Mouse (Mus musculus) CH12.LX (cell line): Measurements from ENCODE around the gene Tnp2. TPM values are rescaled to one million over a fixed set of nuclear protein-coding genes. Genes with fewer than 3 reads are reported as not detected.

ENCODE experiments used
- DNase-seq: peaks from one replicate; pipeline ENCODE4 v3.0.0-alpha.2; 2013; ENCODE audit errors: extremely low read depth
- H3K27ac ChIP-seq: 2 replicates; pipeline ENCODE4 v1.5.1; 2012; ENCODE audit warnings: low read depth, mild to moderate bottlenecking, control low read depth, moderate library complexity; ENCODE audit not compliant: insufficient read depth
- H3K27me3 ChIP-seq: replicated peaks from 2 replicates; pipeline ENCODE3; 2012; ENCODE audit warnings: inconsistent platforms
- H3K36me3 ChIP-seq, 2 experiments: replicated peaks in 1 of 2; 2 replicates each; pipeline versions ENCODE3 to v1.6.1; 2012; ENCODE audit warnings: inconsistent platforms in 1 of 2, low read length in 1 of 2, mild to moderate bottlenecking in 1 of 2, mixed read lengths in 1 of 2, moderate library complexity in 1 of 2; ENCODE audit not compliant: control insufficient read depth in 1 of 2, insufficient read depth in 1 of 2
- H3K4me1 ChIP-seq, 2 experiments: 2 replicates each; pipeline ENCODE4 v1.6.1; 2012; ENCODE audit warnings: inconsistent platforms in 1 of 2, moderate library complexity in 1 of 2; ENCODE audit not compliant: insufficient read depth in 2 of 2, control insufficient read depth in 1 of 2
- H3K4me2 ChIP-seq: 2 replicates; pipeline ENCODE4 v1.6.1; 2012; ENCODE audit warnings: low read depth, mild to moderate bottlenecking, control low read depth; ENCODE audit not compliant: poor library complexity, insufficient read depth, severe bottlenecking
- H3K4me3 ChIP-seq, 3 experiments: fragments of 150-350 bp in 1 of 3; sonication (generic) in 1 of 3; replicated peaks in 1 of 3; 2 replicates each; pipeline versions ENCODE3 to v1.5.1; 2011 to 2012; ENCODE audit warnings: low read depth in 2 of 3, low read length in 2 of 3, mild to moderate bottlenecking in 2 of 3, moderate library complexity in 2 of 3, control low read depth in 1 of 3, improper control_type of control experiment in 1 of 3, inconsistent platforms in 1 of 3, mixed read lengths in 1 of 3; ENCODE audit not compliant: poor library complexity in 1 of 3
- H3K79me2 ChIP-seq: replicated peaks from 2 replicates; pipeline ENCODE4 v1.6.1; 2012; ENCODE audit warnings: mild to moderate bottlenecking, moderate library complexity; ENCODE audit not compliant: control insufficient read depth, poor library complexity, insufficient read depth, severe bottlenecking; ENCODE audit errors: extremely low read depth
- H3K9ac ChIP-seq: 2 replicates; pipeline ENCODE4 v1.6.1; 2012; ENCODE audit warnings: low read depth, mild to moderate bottlenecking, control low read depth, moderate library complexity; ENCODE audit not compliant: insufficient read depth
- H3K9me3 ChIP-seq: replicated peaks from 2 replicates; pipeline ENCODE3; 2012; ENCODE audit warnings: low read length, inconsistent platforms, mixed read lengths
- BHLHE40 ChIP-seq: IDR thresholded peaks from 2 replicates; pipeline ENCODE4 v1.6.1; 2011; ENCODE audit warnings: mild to moderate bottlenecking, low read depth, low read length, improper control_type of control experiment
- CHD1 ChIP-seq: IDR thresholded peaks from 2 replicates; pipeline ENCODE4 v1.6.1; 2012; ENCODE audit warnings: low read depth, low read length, improper control_type of control experiment, inconsistent platforms
- ELF1 ChIP-seq: IDR thresholded peaks from 2 replicates; pipeline ENCODE4 v1.6.1; 2014; ENCODE audit warnings: low read depth, mild to moderate bottlenecking, inconsistent platforms, low read length, improper control_type of control experiment
- ETS1 ChIP-seq: conservative IDR thresholded peaks from 2 replicates; pipeline ENCODE4 v1.6.1; 2012; ENCODE audit warnings: low read depth, mild to moderate bottlenecking, inconsistent platforms, low read length, improper control_type of control experiment, moderate library complexity
- HCFC1 ChIP-seq: IDR thresholded peaks from 2 replicates; pipeline ENCODE4 v1.6.1; 2012; ENCODE audit warnings: low read depth, mild to moderate bottlenecking, inconsistent platforms, low read length, improper control_type of control experiment
- IRF4 ChIP-seq: IDR thresholded peaks from 2 replicates; pipeline ENCODE4 v1.6.1; 2014; ENCODE audit warnings: low read depth, mild to moderate bottlenecking, inconsistent platforms, low read length, improper control_type of control experiment
- JUND ChIP-seq: conservative IDR thresholded peaks from 2 replicates; pipeline ENCODE4 v1.6.1; 2011; ENCODE audit warnings: low read depth, low read length, improper control_type of control experiment
- KAT2A ChIP-seq: IDR thresholded peaks from 2 replicates; pipeline ENCODE4 v1.6.1; 2012; ENCODE audit warnings: low read length, improper control_type of control experiment, inconsistent platforms; ENCODE audit not compliant: insufficient replicate concordance
- MAFK ChIP-seq: IDR thresholded peaks from 2 replicates; pipeline ENCODE4 v1.6.1; 2011; ENCODE audit warnings: low read length, improper control_type of control experiment; ENCODE audit not compliant: insufficient replicate concordance
- MAX ChIP-seq: IDR thresholded peaks from 2 replicates; pipeline ENCODE4 v1.6.1; 2011; ENCODE audit warnings: low read length, improper control_type of control experiment
- MAZ ChIP-seq: IDR thresholded peaks from 2 replicates; pipeline ENCODE4 v1.6.1; 2012; ENCODE audit warnings: low read depth, mild to moderate bottlenecking, inconsistent platforms, low read length, improper control_type of control experiment, moderate library complexity
- MEF2A ChIP-seq: IDR thresholded peaks from 2 replicates; pipeline ENCODE4 v1.6.1; 2014; ENCODE audit warnings: low read depth, mild to moderate bottlenecking, inconsistent platforms, low read length, improper control_type of control experiment, borderline replicate concordance
- MXI1 ChIP-seq: IDR thresholded peaks from 2 replicates; pipeline ENCODE4 v1.6.1; 2011; ENCODE audit warnings: mild to moderate bottlenecking, low read depth, low read length, improper control_type of control experiment
- NELFE ChIP-seq: IDR thresholded peaks from 2 replicates; pipeline ENCODE4 v1.6.1; 2011; ENCODE audit warnings: low read depth, low read length, improper control_type of control experiment
- PAX5 ChIP-seq: IDR thresholded peaks from 2 replicates; pipeline ENCODE4 v1.6.1; 2012; ENCODE audit warnings: low read length, inconsistent platforms, mixed read lengths
- POLR2AphosphoS2 ChIP-seq: IDR thresholded peaks from 2 replicates; pipeline ENCODE4 v1.6.1; 2011; ENCODE audit warnings: low read depth, low read length, improper control_type of control experiment
- RCOR1 ChIP-seq: conservative IDR thresholded peaks from 2 replicates; pipeline ENCODE4 v1.6.1; 2012; ENCODE audit warnings: low read depth, mild to moderate bottlenecking, inconsistent platforms, low read length, improper control_type of control experiment
- SIN3A ChIP-seq: IDR thresholded peaks from 2 replicates; pipeline ENCODE4 v1.6.1; 2012; ENCODE audit warnings: low read length, improper control_type of control experiment, inconsistent platforms
- TCF12 ChIP-seq: IDR thresholded peaks from 2 replicates; pipeline ENCODE4 v1.6.1; 2014; ENCODE audit warnings: low read depth, mild to moderate bottlenecking, inconsistent platforms, low read length, improper control_type of control experiment
- UBTF ChIP-seq: IDR thresholded peaks from 2 replicates; pipeline ENCODE4 v1.6.1; 2012; ENCODE audit warnings: low read depth, mild to moderate bottlenecking, inconsistent platforms, low read length, improper control_type of control experiment, moderate library complexity
- USF1 ChIP-seq: IDR thresholded peaks from 2 replicates; pipeline ENCODE4 v1.6.1; 2014; ENCODE audit warnings: low read depth, mild to moderate bottlenecking, inconsistent platforms, low read length, improper control_type of control experiment
- USF2 ChIP-seq: conservative IDR thresholded peaks from 2 replicates; pipeline ENCODE4 v1.6.1; 2011; ENCODE audit warnings: low read depth, low read length, improper control_type of control experiment
- ZMIZ1 ChIP-seq: IDR thresholded peaks from 2 replicates; pipeline ENCODE4 v1.6.1; 2012; ENCODE audit warnings: low read depth, mild to moderate bottlenecking, inconsistent platforms, low read length, improper control_type of control experiment
- ZNF384 ChIP-seq: IDR thresholded peaks from 2 replicates; pipeline ENCODE4 v1.6.1; 2012; ENCODE audit warnings: low read depth, low read length, improper control_type of control experiment, inconsistent platforms
- dilution Hi-C: fragments of 300-500 bp; cut with MboI; formaldehyde crosslinking; loops from 2 replicates; pipeline ENCODE4 v1.14.3; 2020; ENCODE audit warnings: low sequenced_read_pairs; ENCODE audit not compliant: extremely low pct_unique_long_range_greater_than_20kb, extremely low pct_ligation_motif_present
- in situ Hi-C: fragments of 300-500 bp; cut with MboI; formaldehyde crosslinking; loops from 3 replicates; pipeline ENCODE4 v1.14.3; 2019; ENCODE audit warnings: low sequenced_read_pairs, low pct_ligation_motif_present, low pct_unique_long_range_greater_than_20kb, mixed read lengths
- polyA plus RNA-seq: library from polyadenylated mRNA; unstranded; fragments of >175 nt; gene quantifications from 2 replicates; pipeline ENCODE4 v1.2.1, GENCODE M21; 2012; ENCODE audit warnings: low read depth; ENCODE audit not compliant: insufficient read length
- total RNA-seq, 2 experiments: library from RNA; depleted of rRNA; stranded (reverse); fragments of 300-350 nt in 1 of 2; fragments of >200 nt in 1 of 2; gene quantifications; 2 replicates each; pipeline ENCODE4 v1.2.3; 2012 to 2014

The Tnp2 gene
- total and polyA plus RNA-seq, 3 experiments, result 0.25 to 0.43 TPM; not detected in 1

DNA sequence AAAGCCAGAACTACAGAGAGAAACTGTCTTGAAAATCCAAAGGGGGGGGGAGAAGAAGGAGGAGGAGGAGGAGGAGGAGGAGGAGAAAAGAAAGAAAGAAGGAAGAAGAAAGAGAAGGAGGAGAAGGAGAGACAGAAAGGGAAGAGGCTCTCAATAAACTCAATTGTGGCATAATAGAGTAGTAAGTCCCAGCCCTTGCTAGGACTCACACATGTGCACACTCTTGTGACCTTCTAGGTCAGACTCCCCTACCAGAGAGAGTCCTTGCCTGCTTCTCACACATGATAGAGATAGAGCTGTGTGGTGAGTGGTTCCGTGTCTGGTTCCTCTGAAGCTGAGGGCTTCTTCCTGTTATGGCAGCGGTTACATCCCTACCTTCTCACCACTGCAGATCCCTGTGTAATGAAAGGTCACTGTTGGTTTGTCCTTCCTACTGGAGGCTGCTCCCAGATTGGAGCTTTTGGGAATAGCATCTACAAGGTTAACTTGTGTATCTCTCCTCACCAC is 24.5 kb upstream of the Tnp2 start, which contains the start of gene Gm11172:
TSS of gene Gm11172 (plus strand) at position 51 of the 507 bp plus-strand sequence.
- Histone ChIP-seq H3K9ac (no peak within 1 kb of the TSS), H3K9me3 (no peaks in the 10 kb centered on the region), H3K27me3 (peaks cover 30% of the 10 kb centered on the region)
- in situ Hi-C loops (no loop called here), dilution Hi-C loops (no loop called here)
- TF ChIP-seq PAX5 (no peak), ELF1 (no peak), BHLHE40 (no peak), MEF2A (no peak), SIN3A (no peak), RCOR1 (no peak), HCFC1 (no peak), MAFK (no peak), ZNF384 (no peak), TCF12 (no peak), IRF4 (no peak), POLR2AphosphoS2 (no peak), USF2 (no peak), UBTF (no peak), MAZ (no peak), ZMIZ1 (no peak), CHD1 (no peak), JUND (no peak)
- TF ChIP-seq, all 38 proteins: peak for 0
- H3K4me1 ChIP-seq, result peaks cover 15 to 30% of the 10 kb centered on the region in 2 experiments
- H3K79me2 ChIP-seq, result no peaks in the 10 kb centered on the region
- DNase-seq, result no peak
- no peaks in the 10 kb centered on the region for H3K36me3 ChIP-seq
- H3K4me3 ChIP-seq, result no peak within 1 kb of the TSS
- H3K27ac ChIP-seq, result no peak within 1 kb of the TSS
- no peak within 1 kb of the TSS for H3K4me2 ChIP-seq

DNA sequence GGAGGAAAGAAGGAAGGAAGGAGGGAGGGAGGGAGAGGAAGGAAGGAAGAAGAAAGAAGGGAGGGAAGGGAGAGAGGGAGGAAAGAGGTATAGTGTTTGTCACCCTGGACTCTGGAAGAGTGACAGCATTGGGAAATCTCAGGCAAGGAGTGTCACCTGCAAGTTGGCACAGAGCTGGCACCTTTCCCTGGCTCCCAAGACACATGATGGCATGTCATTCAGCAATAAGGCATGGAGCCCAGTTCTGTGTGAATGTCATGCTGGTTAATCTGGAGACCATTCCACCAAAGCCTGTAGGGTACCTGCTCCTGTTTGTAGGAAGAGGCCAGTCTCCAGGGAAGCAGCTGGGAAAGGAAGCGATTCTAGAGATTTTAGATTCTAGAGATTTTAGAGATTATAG is 21.9 kb upstream of the Tnp2 start:
- dilution Hi-C loops, result no loop called here
- H3K27ac ChIP-seq, result no peak overlapping the region

More for the DNA sequence above, 21.9 kb upstream of the Tnp2 start:
- in situ Hi-C loops, result no loop called here
- H3K36me3 ChIP-seq, result no peaks in the 10 kb centered on the region
- peaks cover 35% of the 10 kb centered on the region for H3K27me3 ChIP-seq
- H3K4me1 ChIP-seq, result peaks cover 22 to 43% of the 10 kb centered on the region in 2 experiments
- no peak for DNase-seq
- H3K4me2 ChIP-seq, result no peak overlapping the region
- H3K79me2 ChIP-seq, result no peaks in the 10 kb centered on the region
- H3K9ac ChIP-seq, result no peak overlapping the region
- H3K9me3 ChIP-seq, result no peaks in the 10 kb centered on the region
- no peak for TF ChIP-seq MAX
- no peak for TF ChIP-seq RCOR1
- no peak for TF ChIP-seq MEF2A
- TF ChIP-seq MXI1, result no peak
- no peak for TF ChIP-seq KAT2A
- TF ChIP-seq POLR2AphosphoS2, result no peak
- no peak for TF ChIP-seq MAZ
- TF ChIP-seq NELFE, result no peak
- TF ChIP-seq USF1, result no peak
- no peak for TF ChIP-seq ETS1
- TF ChIP-seq MAFK, result no peak
- no peak for TF ChIP-seq SIN3A
- no peak for TF ChIP-seq HCFC1
- TF ChIP-seq ZNF384, result no peak
- TF ChIP-seq, all 38 proteins: peak for 0
- no peak overlapping the region for H3K4me3 ChIP-seq
